Mouse (Mus musculus): Measurements from ENCODE around the gene Gpha2.

Gpha2 gene

GRCm38 (mm10) chr19:6272053-6272452, 45.9 kb downstream of the Gpha2 start:
- in situ Hi-C loops (cut with MboI), result loop anchor here (5.0 kb wide), 1 partner anchor 35 kb away; the partner anchor contains the start of gene Cdc42bpg

GRCm38 (mm10) chr19:6272738-6273137, 46.6 kb downstream of the Gpha2 start:
- in situ Hi-C loops (cut with MboI), result loop anchor here (5.0 kb wide), 1 partner anchor 35 kb away; the partner anchor contains the start of gene Cdc42bpg

DNA sequence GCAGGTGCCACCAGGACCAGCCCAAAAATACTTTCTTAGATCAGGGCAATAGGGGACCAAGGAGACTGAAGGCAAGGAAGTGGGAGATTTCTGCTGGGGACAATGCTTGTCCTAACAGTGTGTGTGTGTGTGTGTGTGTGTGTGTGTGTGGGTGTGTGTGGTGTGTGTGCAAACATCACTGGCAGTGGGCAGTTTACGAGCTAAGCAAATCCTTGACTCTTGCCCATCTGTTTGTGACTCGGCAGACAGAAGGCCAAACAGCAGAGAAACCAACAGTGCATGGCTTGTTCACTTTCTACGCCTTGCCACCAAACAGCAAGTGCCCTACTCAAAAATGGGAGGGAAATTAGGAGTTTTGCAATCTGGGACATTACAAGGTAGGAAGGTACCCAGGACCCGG, 47.4 kb downstream of the Gpha2 start:
- in situ Hi-C loops (cut with MboI), result loop anchor here (5.0 kb wide), 1 partner anchor 34 kb away; the partner anchor contains the start of gene Cdc42bpg

DNA sequence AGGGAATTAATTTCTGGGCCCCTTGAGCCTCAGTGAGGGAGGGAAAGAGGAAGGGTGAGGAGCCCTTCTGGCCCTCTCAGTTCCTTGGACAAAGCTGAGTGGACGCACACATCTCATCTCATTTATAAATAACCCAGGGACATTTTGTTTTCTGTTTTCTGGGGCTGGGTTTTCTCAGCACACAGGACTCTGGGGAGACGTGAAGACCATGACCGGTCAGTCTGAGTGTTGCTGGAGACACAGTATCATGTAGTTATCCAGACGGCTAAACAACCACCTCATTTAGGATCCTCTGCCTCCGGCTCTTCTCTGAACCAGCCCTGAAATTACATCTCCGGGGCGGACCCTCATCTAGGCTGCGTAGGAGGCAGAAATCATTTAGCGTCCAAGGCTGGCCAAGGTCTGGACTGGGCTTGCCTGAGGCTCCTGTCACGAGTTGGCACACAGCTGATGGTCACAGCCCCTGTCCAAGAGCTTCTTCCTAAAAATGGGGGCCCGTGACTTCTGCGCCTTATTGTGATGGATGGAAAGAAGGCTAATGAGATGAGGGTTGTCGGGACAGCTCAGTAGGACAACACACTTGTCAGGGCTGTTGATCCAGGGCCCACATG, 47.9 kb downstream of the Gpha2 start:
- in situ Hi-C loops (cut with MboI), result loop anchor here (5.0 kb wide), 1 partner anchor 33 kb away; the partner anchor contains the start of gene Cdc42bpg

- in situ Hi-C loops (cut with MboI), result no loop called here
These were observed 49.7 kb downstream of the Gpha2 start for GRCm38 (mm10) chr19:6275740-6276389.

GRCm38 (mm10) chr19:6276426-6277421, 50.5 kb downstream of the Gpha2 start, which contains the start of gene Ehd1:
Gene Ehd1 (plus strand): TSS chr19:6276725.
- in situ Hi-C loops (cut with MboI), result no loop called here
